Mouse (Mus musculus) embryonic fibroblast, embryonic 13.5 days (primary cell): Measurements from ENCODE around the gene Pth2r.

ENCODE experiments used
- CTCF ChIP-seq: IDR thresholded peaks from 2 replicates; pipeline ENCODE4 v1.5.1; 2011; ENCODE audit warnings: mild to moderate bottlenecking, control low read depth, low read length, moderate library complexity, borderline replicate concordance; ENCODE audit not compliant: insufficient read depth
- POLR2A ChIP-seq: IDR thresholded peaks from 2 replicates; pipeline ENCODE4 v1.6.1; 2011; ENCODE audit warnings: low read depth, mild to moderate bottlenecking, control low read depth, low read length, moderate library complexity

- TF ChIP-seq CTCF: no peak
- no peak for TF ChIP-seq POLR2A
Observed at GRCm38 (mm10) chr1:65315022-65315407, 33.2 kb downstream of the Pth2r start.
